Mouse (Mus musculus): ENCODE results near the gene Sdr39u1. TPM values are rescaled to one million over a fixed set of nuclear protein-coding genes. Genes with fewer than 3 reads are reported as not detected.

The Sdr39u1 gene
- polyA plus RNA-seq, 1 experiment = 218 TPM

DNA sequence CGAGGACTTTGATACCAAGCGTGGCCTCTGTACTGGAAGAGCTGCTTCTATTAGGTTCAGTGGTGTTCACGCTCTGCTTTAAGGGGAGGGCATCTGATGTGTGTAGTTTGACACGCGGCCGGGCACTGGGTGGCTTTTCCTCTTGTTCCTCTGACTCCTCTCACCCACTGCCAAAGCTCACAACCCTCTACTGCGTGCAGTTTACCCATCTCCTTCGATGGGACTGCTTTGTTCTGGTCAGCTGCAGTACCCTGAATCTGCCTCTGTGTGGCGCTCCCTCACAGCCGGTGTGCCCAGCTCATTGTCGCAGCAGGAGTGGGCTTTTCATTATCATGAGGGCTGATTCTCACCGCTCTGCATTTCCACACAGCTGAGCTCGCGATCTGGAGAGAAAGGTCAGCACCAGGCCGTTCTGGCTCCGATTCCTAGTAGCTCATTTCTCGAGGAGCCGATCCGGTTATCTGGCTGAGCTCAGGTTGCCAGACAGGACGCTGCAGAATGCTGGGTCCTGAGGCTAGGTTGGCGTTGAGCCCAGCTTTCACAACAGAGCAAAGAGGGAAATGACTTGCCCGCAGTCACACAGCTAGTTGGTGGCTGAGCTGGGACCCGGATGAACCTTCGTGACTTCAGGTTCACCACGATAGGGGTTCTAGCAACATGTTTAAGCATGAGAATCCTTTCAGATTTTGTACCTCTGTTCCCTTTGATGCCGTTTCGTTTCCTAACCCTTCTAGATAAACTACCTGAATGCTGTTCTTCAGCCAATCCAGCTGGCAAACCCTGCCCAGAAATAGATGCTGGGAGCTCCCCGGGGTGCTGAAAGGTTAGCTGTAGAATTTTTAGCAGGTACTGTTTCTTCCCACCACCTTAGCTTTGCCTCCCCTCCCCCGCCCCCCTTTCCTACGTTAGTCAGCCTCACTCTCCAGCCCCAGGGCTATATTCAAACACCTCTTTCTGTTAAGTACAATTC lies 26.1 kb downstream of the Sdr39u1 start:
- TF ChIP-seq POLR2A (IDR thresholded peaks at IDR 0.05; ENCODE audit: borderline replicate concordance, insufficient read depth, low read length) (peak; percentile 26; the same call in 1 of the 2 replicates), CTCF (IDR thresholded peaks at IDR 0.05; ENCODE audit: borderline replicate concordance, insufficient read depth, low read depth, low read length) (peak; percentile 97)
- Histone ChIP-seq H3K27ac (ENCODE audit: insufficient read depth, low read length) (peak overlapping the region; percentile 65), H3K4me3 (replicated peaks; ENCODE audit: insufficient read depth, low read depth, low read length) (peak overlapping the region; percentile 50), H3K27me3 (ENCODE audit: control insufficient read depth, insufficient read depth, low read length) (no peaks in the 10 kb centered on the region), H3K4me1 (ENCODE audit: control insufficient read depth, insufficient read depth, low read length) (peaks cover 25% of the 10 kb centered on the region)
- 7% methylated on average over 30 of the region's 30 CpGs for WGBS
- peak; percentile 91 to 95 for DNase-seq

GRCm38 (mm10) chr14:55873242-55873713 lies 26.8 kb downstream of the Sdr39u1 start:
- peaks cover 24% of the 10 kb centered on the region for H3K4me1 ChIP-seq (ENCODE audit: control insufficient read depth, insufficient read depth, low read length)
- no peak for DNase-seq
- peak overlapping the region; percentile 61 for H3K27ac ChIP-seq (ENCODE audit: insufficient read depth, low read length)
- H3K27me3 ChIP-seq (ENCODE audit: control insufficient read depth, insufficient read depth, low read length) = no peaks in the 10 kb centered on the region
- 59% methylated on average over 8 of the region's 8 CpGs for WGBS
- H3K4me3 ChIP-seq (replicated peaks; ENCODE audit: insufficient read depth, low read depth, low read length) = peak overlapping the region; percentile 25
- TF ChIP-seq CTCF (IDR thresholded peaks at IDR 0.05; ENCODE audit: borderline replicate concordance, insufficient read depth, low read depth, low read length) (0 out of 2 replicates have a peak, but pooled peaks have one; percentile 3), POLR2A (IDR thresholded peaks at IDR 0.05; ENCODE audit: borderline replicate concordance, insufficient read depth, low read length) (no peak)

GRCm38 (mm10) chr14:55872551-55872950 lies 27.5 kb downstream of the Sdr39u1 start:
- H3K27ac ChIP-seq (ENCODE audit: insufficient read depth, low read length) = no peak overlapping the region
- peaks cover 20% of the 10 kb centered on the region for H3K4me1 ChIP-seq (ENCODE audit: control insufficient read depth, insufficient read depth, low read length)
- 90% methylated on average over 17 of the region's 17 CpGs for WGBS
- TF ChIP-seq POLR2A (IDR thresholded peaks at IDR 0.05; ENCODE audit: borderline replicate concordance, insufficient read depth, low read length) (no peak), CTCF (IDR thresholded peaks at IDR 0.05; ENCODE audit: borderline replicate concordance, insufficient read depth, low read depth, low read length) (no peak)
- H3K4me3 ChIP-seq (replicated peaks; ENCODE audit: insufficient read depth, low read depth, low read length) = no peak overlapping the region
- H3K27me3 ChIP-seq (ENCODE audit: control insufficient read depth, insufficient read depth, low read length) = no peaks in the 10 kb centered on the region
- DNase-seq = no peak

- Histone ChIP-seq H3K4me3 (replicated peaks; ENCODE audit: insufficient read depth, low read depth, low read length) (no peak overlapping the region), H3K4me1 (ENCODE audit: control insufficient read depth, insufficient read depth, low read length) (peaks cover 17% of the 10 kb centered on the region), H3K27ac (ENCODE audit: insufficient read depth, low read length) (no peak overlapping the region), H3K27me3 (ENCODE audit: control insufficient read depth, insufficient read depth, low read length) (no peaks in the 10 kb centered on the region)
- no peak for DNase-seq
- TF ChIP-seq POLR2A (IDR thresholded peaks at IDR 0.05; ENCODE audit: borderline replicate concordance, insufficient read depth, low read length) (no peak), CTCF (IDR thresholded peaks at IDR 0.05; ENCODE audit: borderline replicate concordance, insufficient read depth, low read depth, low read length) (no peak)
- 86% methylated on average over 12 of the region's 12 CpGs for WGBS
Observed at GRCm38 (mm10) chr14:55872039-55872438, 28.1 kb downstream of the Sdr39u1 start.

DNA sequence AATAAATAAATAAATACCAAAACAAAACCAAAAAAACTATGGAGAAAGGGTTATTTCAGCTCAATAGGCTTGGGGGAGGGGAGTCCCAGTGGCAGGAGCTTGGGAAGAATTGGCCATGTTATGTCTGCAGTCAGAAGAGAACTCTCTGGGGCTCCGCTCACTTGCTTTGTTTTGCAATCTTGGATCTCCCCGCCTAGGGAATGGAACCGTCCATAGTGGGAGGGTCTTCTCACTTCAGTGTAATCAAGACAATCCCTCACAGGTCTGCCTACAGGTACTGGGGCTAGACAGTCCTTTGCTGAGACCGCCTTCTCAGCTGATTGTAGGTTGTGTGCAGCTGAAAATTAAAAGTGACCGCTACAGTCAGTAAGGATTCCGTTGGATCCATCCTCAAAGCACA lies 30.6 kb downstream of the Sdr39u1 start:
- Histone ChIP-seq H3K27me3 (ENCODE audit: control insufficient read depth, insufficient read depth, low read length) (no peaks in the 10 kb centered on the region), H3K27ac (ENCODE audit: insufficient read depth, low read length) (no peak overlapping the region), H3K4me1 (ENCODE audit: control insufficient read depth, insufficient read depth, low read length) (peaks cover 17% of the 10 kb centered on the region), H3K4me3 (replicated peaks; ENCODE audit: insufficient read depth, low read depth, low read length) (no peak overlapping the region)
- WGBS = over 99% methylated on average over 6 of the region's 6 CpGs
- no peak for TF ChIP-seq POLR2A (IDR thresholded peaks at IDR 0.05; ENCODE audit: borderline replicate concordance, insufficient read depth, low read length)
- TF ChIP-seq CTCF (IDR thresholded peaks at IDR 0.05; ENCODE audit: borderline replicate concordance, insufficient read depth, low read depth, low read length) = no peak
- DNase-seq = no peak

- no peak for TF ChIP-seq CTCF (IDR thresholded peaks at IDR 0.05; ENCODE audit: borderline replicate concordance, insufficient read depth, low read depth, low read length)
- no peak for TF ChIP-seq POLR2A (IDR thresholded peaks at IDR 0.05; ENCODE audit: borderline replicate concordance, insufficient read depth, low read length)
- no peak overlapping the region for H3K4me3 ChIP-seq (replicated peaks; ENCODE audit: insufficient read depth, low read depth, low read length)
- 92% methylated on average over 14 of the region's 14 CpGs for WGBS
- no peak overlapping the region for H3K27ac ChIP-seq (ENCODE audit: insufficient read depth, low read length)
- no peak for DNase-seq
- peaks cover 11% of the 10 kb centered on the region for H3K4me1 ChIP-seq (ENCODE audit: control insufficient read depth, insufficient read depth, low read length)
- no peaks in the 10 kb centered on the region for H3K27me3 ChIP-seq (ENCODE audit: control insufficient read depth, insufficient read depth, low read length)
Observed at GRCm38 (mm10) chr14:55868230-55869026, 31.7 kb downstream of the Sdr39u1 start.

DNA sequence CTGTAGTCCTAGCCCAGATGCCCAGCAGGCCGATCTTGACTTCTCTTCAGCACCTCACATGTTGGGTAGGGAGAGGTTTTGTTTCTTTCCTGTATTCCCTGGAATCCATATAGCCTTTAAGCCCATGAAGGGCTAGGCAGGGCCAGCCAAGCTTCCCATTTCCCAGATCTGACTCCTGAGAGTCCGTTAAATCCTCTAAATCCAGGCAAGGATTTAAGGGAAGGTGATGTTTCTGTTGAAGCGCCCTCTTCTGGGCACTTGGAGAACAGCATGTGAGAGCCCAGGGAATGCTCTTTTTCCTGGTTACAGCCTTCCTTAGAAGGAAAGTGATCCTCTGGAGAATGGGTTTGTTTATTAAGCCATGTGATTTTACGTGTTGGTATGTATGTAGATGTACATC lies 33.1 kb downstream of the Sdr39u1 start:
- 26% methylated on average over 4 of the region's 4 CpGs for WGBS
- no peaks in the 10 kb centered on the region for H3K4me1 ChIP-seq (ENCODE audit: control insufficient read depth, insufficient read depth, low read length)
- TF ChIP-seq CTCF (IDR thresholded peaks at IDR 0.05; ENCODE audit: borderline replicate concordance, insufficient read depth, low read depth, low read length) = peak; percentile 74
- TF ChIP-seq POLR2A (IDR thresholded peaks at IDR 0.05; ENCODE audit: borderline replicate concordance, insufficient read depth, low read length) = no peak
- no peaks in the 10 kb centered on the region for H3K27me3 ChIP-seq (ENCODE audit: control insufficient read depth, insufficient read depth, low read length)
- H3K4me3 ChIP-seq (replicated peaks; ENCODE audit: insufficient read depth, low read depth, low read length) = no peak overlapping the region
- DNase-seq = peak; percentile 60 to 75
- H3K27ac ChIP-seq (ENCODE audit: insufficient read depth, low read length) = no peak overlapping the region

All from cerebellum, adult 2 months (tissue).